Mouse (Mus musculus) megakaryocyte, embryonic 14.5 days (primary cell): ENCODE data around the gene Trnt1.

ENCODE experiments used
- FLI1 ChIP-seq: IDR thresholded peaks from 2 replicates; pipeline ENCODE4 v1.6.1; 2012; ENCODE audit warnings: low read length, inconsistent platforms, mixed read lengths
- GATA1 ChIP-seq: IDR thresholded peaks from 3 replicates; pipeline ENCODE4 v1.6.1; 2012; ENCODE audit warnings: mixed read lengths, low read length, inconsistent platforms, borderline replicate concordance

- TF ChIP-seq GATA1 (no peak), FLI1 (no peak)
Measured at GRCm38 (mm10) chr6:106822329-106822728, 53.4 kb downstream of the Trnt1 start.
